Mouse (Mus musculus): ENCODE measurements around the gene Btd.

Gene Btd

GRCm38 (mm10) chr14:31647991-31648390 is 7.2 kb downstream of the Btd start:
- DNase-seq, result no peak

GRCm38 (mm10) chr14:31650347-31650746 is 9.5 kb downstream of the Btd start:
- DNase-seq, result no peak

GRCm38 (mm10) chr14:31651206-31651605 is 10.4 kb downstream of the Btd start:
- no peak for DNase-seq

- DNase-seq, result no peak
Measured at GRCm38 (mm10) chr14:31652106-31652505, 11.3 kb downstream of the Btd start.

DNA sequence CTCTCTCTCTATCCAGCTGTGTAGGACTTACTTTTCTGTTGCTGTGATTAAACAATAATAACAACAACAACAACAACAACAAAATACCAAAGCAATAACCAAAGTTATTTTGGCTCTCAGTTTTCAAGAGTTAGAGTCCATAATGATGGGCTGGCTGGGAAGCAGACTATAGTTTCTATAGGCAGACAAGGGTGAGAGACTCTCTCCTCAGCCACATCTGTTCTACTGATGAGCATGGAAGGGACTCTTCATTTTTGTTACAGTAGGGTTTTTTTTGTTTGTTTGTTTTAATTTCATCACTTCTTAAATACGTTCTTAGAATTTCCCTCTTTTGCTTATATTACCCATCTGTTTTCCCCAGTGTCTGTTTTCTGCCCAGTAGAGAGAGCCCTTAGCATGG is 11.8 kb downstream of the Btd start:
- no peak for DNase-seq

GRCm38 (mm10) chr14:31653101-31653875 is 12.5 kb downstream of the Btd start:
- no peak for DNase-seq

GRCm38 (mm10) chr14:31654816-31655215 is 14.0 kb downstream of the Btd start:
- DNase-seq, result no peak

GRCm38 (mm10) chr14:31655406-31655805 is 14.6 kb downstream of the Btd start:
- no peak for DNase-seq

DNA sequence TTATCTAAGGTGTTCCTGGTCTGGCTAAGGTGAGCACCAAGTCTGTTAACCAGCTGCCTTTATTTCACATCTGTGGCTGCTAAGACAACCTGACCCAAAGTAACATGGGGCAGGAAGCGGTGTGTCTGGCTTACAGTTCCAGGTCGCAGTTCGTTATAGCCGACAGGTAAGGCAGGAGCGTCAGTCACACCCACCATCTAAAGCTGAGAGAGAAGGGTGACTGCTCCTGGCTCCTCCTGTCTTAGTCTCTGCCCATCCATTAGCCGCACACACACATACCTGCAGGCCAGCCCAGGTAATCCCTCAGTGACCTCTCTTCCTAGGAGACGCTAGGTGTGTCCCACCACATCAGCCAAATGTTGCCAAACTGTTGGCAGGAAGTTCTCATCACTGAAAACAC is 15.6 kb downstream of the Btd start:
- DNase-seq, result no peak

DNA sequence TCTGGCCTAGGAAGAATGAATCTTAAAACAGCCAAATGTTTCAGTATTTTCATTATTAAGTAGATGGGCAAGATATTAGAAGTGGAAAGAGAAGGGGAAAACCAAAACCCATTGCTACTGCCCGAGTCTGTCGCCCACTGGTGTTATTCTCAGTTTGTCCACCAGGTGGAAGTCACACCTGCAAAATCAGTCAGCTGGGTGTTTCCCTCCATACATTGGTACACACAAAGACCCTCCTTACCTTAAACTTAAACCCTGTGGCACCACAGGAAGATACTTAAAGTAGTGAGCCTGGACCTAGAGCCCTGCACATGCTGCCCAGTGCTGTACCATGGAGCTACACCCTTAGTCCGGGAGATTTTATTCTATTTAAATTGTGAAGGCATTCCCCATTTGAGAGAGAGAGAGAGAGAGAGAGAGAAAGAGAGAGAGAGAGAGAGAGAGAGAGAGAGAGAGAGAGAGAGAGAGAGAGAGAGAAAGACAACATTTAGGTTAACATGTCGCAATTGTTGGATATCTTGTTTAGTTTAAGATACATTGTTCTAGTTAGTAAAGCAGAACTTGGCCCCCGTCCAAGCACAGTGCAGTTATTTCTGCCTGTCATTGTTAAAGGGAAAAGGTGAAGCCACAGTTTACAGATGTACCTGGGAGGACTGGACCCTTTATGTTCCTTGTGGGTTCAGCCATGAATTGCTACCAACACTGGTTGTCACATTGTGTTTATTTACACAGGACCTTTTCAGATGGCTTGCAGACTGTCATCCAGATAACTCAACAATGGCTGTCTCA is 16.2 kb downstream of the Btd start:
- peak; percentile 87 to 90 for DNase-seq

DNA sequence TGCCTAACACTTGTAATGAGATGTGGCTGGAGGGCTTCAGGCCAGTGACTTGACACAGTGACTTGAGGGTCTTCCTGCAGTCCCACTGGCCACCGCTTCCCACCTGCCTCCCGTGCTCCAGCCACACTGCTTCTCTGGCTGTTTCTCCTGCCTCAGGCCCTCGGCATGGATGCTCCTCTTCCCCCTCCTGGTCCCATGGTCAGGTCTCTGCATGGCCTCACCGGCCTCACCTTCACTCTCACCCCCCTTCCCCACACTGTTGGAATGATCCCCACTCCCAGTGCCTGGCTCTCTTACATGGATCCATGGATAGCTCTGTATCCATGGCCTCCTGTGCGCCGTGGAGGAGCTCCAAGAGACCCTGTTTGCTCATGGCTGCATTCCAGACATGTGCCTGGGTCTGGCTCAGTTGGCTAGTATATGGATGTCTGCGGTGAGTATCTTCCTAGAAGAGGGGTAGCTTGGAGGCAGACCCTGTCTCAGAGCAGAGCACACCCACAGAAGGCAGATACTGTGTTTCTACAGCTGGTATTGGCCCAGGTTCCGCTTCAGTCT is 17.4 kb downstream of the Btd start:
- peak; percentile 59 to 61 for DNase-seq

DNA sequence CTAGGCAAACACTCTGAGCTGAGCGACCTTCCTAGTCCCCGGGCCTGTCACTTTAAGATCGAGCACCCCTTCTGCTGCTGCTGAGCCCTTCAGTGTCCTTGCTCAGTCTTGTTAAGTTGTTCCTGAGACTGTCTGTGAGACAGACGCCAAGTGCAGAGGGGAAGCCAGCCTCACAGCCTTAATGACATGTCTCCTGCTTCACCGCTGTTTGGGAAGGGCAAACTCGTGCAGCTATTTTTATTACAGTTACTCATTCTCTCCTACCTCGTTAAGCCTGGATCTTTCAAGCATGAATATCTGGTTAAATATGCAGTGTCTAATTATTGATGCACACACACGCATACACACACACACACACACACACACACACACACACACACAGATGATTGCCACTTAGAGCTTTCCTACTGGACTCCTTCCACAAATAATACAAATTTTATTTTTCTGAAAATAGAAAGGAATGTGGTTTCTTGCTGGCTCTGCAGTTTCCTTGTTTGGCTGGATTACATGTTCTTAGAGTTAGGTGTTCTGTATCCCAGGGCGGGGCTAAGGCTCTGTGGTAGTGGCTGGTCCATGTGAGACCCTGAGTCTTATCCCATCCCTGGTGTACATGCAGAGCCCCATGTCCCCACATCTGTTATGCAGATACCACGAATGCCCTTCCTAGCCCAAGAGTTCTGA is 18.8 kb downstream of the Btd start:
- DNase-seq, result no peak

- DNase-seq, result no peak
Measured at GRCm38 (mm10) chr14:31660312-31661093, 19.7 kb downstream of the Btd start.

DNA sequence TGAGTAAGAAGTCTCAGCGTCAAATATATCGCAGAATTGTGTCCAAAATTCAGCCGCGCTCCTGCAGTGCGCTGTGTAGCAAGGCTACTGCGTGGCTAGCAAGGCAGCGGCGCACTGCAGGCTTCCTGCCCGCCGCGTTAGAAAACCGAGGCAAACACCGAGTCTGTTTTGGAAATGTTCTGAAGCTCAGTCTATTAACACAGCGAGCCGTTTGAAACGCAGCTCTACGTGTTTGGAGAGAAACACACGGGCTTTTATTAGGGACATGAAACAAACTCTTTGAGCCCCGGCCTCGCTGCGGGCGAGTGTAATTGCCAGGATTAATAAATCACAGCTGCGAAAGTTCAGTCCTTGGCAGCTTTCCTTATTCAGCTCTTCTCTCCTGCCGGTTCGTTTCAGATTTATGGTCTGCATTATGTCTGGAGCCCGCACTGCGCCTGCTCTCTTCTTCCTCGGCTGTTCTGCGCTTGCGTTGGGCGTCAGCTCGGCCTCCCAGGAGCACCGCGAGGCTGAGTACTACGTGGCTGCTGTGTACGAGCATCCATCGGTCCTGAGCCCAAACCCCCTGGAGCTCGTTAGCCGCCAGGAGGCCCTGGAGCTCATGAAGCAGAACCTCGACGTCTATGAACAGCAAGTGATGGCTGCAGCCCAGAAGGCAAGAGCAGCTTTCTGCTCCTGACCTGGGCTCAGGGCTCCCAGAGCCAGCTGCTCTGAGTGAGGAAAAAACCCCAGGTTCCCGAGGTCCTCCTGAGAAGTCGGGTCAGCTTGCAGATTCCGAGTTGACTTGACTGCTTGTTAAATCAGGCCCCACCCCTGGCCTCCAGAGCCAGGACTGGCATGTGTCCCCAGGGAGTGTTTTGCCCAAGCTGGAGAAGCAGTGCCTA is 21.1 kb downstream of the Btd start:
- DNase-seq, result peak; percentile 85 to 88

DNA sequence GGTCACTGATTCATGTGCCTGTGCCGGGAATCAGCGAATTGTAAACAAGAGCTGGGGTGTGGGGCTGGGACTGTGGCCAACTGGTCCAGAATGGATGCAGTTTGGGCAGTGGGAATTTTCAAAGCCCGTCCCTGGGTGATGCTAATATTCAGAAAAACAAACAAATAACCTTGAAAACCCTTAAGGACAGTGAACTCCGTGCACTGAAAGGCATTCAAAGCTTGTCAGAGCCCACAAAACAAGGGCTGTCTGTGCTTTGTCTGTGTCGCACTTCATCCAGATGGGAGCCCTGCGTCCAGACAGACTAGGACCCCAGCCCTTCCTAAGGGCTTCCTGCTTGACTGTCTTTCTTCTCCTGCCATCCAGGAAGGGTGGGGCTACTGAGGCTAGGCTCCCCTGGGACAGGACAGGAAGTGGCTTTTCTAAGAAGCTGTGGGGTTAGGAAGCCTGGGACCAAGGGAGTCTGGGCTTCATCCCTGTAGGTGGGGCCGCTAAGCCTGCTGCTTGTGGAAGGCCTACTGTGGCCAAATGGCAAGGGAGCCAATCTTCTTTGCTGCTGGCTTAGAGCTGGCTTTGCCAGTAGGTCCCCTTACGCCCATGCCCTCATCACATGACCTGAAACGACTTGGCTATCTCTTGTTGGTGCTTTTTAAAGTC is 21.9 kb downstream of the Btd start:
- peak; percentile 41 to 83 for DNase-seq

DNA sequence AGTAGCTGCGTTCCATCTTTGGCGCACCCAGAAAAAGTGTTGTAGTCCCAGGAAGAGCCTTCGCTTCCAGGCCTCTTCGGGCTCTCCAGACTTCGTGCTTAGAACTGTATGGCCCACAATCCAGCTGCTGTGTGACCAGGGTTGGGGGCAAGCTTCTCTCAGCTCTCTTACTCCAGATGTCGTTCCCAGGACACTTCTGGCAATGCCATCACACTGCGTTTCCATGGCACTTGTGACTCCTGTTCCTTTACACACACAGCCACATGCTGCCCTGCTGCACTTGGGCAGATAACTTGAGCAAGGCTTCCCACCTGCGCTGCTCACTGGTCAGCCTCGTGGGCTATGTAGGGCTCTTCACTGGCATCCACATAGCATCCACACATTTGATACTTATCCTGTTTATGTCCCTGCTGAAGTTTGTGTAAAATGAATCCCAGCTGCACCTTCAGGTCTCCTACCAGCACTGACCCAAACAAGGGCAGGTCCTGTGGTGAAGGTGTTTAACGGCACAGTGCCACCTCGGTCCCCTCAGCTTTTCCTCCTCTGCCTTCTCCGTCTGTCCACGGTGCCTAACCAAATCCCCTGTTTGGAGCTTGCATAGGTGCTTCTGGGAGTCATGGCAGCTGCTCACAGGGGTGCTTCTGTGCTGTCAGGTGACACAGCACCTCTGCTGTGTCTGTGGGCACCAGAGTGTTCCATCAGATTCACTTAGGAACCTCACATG is 22.7 kb downstream of the Btd start:
- DNase-seq, result no peak

DNA sequence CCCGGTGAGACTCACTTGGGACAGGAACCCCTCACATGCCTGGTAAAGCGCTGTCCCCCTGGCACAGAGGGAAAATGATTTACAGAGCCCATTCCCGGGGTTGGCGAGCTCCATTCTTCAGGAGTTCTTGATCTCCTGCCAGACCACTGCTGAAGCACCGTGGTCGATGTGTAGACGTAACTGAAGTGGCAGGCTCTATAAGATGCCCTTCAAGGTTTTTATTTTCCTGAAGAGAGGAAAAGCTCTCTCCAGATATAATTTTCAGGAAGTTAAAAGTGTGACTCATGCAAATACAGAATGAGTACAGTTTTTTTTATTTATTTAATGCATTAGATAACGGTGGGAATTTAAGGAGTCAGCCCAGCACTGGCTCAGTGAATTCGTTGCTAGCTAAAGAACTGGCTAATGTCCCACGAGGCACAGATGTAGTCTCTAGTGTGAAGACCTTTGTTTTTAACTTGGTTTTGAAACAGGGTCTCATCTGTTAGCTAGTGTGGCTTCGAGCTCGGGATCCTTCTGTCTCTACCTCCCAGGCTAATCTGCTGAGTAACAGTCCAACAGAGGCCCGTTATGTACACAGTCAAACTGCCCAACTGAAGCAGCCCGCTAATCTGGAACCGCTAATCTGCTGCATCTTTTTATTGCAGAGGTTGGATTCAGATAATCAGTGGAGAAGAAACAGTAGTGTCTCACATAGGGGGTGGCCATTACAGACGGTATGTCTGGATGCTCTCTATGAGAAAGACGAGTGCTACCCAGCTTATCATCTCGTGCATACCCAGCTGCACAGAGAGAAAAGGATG is 23.5 kb downstream of the Btd start:
- no peak for DNase-seq

DNA sequence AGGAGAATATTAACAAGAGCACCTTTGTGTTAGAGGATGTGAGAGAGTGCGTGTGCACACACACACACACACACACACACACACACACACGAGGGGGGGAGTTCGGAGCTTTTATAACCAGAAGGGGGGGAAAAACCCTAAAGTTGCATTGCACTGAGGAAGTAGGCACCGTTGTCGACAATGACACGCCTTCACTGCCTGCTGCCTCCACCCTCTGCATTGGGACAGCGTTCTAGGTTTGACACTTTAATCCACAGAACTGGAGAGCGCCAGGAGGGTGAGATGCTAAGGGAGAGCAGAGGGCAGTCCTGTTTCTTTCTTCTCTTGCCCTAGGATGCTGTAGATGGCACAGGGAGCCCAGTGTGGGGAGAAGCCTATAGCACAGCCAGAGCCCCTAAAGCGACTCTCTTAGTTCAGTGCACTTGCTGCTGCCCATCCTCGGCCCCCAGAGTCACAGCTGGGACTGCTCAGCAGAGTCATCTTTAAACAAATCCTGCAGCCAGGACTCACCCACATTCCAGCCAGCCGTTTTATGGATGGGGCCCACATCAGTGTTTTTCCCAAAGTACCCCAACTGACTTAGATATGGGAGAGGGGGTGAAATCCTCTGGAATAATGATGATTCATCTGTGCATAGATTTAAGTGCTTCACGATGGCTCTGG is 24.2 kb downstream of the Btd start:
- no peak for DNase-seq

DNA sequence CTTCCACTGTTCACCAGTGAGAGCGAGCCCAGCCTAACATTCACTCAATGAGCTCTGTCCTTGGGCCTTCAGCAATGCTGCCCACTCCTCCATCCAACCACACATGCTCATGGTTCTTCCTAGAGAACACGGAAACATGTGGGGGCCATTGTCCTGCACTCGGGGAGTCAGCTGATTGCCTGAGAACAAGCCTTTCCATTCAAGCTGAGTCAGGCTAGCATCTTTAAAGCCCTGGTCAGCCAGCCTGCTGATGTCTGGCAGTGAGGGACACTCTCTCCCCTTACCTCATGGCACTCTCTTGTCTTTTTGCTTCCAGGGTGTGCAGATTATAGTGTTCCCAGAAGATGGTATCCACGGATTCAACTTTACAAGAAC is 24.7 kb downstream of the Btd start:
- DNase-seq, result no peak

Measured in cerebellum, postnatal 14 days (tissue).